In genomic region chr17:51477404-51477803, GRCm38 (mm10) we compare ENCODE assay signal across 18 mouse cellular contexts.
DNase-seq lines count a peak whose midpoint lies in the region; ATAC-seq and TF ChIP-seq lines count a peak whose summit lies in the region.
"Had no signal": no experiment of that assay in that cellular context is flagged by ENCODE, and none has a peak within 500 bp of the region (broad histone marks: within the 10 kb centered on the region; RNA-seq: fewer than 3 reads in every experiment).

No protein-coding gene starts in this region.

- TF ChIP-seq EP300 in lung, postnatal 0 days (IDR thresholded peaks at IDR 0.05): no peak
- no peak for TF ChIP-seq EP300 in heart, postnatal 0 days (IDR thresholded peaks at IDR 0.05; ENCODE audit: low read depth)

- no peak overlapping the region for H3K27ac ChIP-seq in heart, embryonic 10.5 days
- no peak overlapping the region for H3K27ac ChIP-seq in lung, postnatal 0 days (ENCODE audit: low read length)
- H3K27ac ChIP-seq in heart, postnatal 0 days (ENCODE audit: low read depth): peak overlapping the region; percentile 61
- no peak overlapping the region for H3K27ac ChIP-seq in hindbrain, embryonic 11.5 days (ENCODE audit: low read depth, low read length)
- H3K27ac ChIP-seq: embryonic facial prominence, embryonic 10.5 days; liver, embryonic 12.5 days; lung, embryonic 15.5 days had no signal

- no peak overlapping the region for H3K9ac ChIP-seq in lung, postnatal 0 days (replicated peaks; ENCODE audit: low read depth)
- H3K9ac ChIP-seq in heart, postnatal 0 days (replicated peaks; ENCODE audit: low read depth, low read length): no peak overlapping the region
- H3K9ac ChIP-seq in hindbrain, embryonic 11.5 days (ENCODE audit: low read depth, low read length): no peak overlapping the region
- H3K9ac ChIP-seq: forebrain, postnatal 0 days; liver, embryonic 12.5 days; lung, embryonic 15.5 days had no signal

- DNase-seq in heart, adult 11 months: peak; percentile 90
- no peak for DNase-seq in heart, embryonic 10.5 days (ENCODE audit: low spot score)
- DNase-seq in lung, postnatal 0 days (ENCODE audit: low spot score): peak; percentile 13
- no peak for DNase-seq in lung, adult 2 months
- DNase-seq in heart, postnatal 0 days (ENCODE audit: low spot score): peak; percentile 59
- DNase-seq in telencephalon, adult 2 months (ENCODE audit: low read depth, low spot score): peak; percentile 27
- no peak for DNase-seq in hindbrain, embryonic 11.5 days (ENCODE audit: low spot score)
- DNase-seq: adrenal gland, adult 8-10 months; cerebellum, adult 11-12 months; cerebellum, postnatal 25 days; forebrain, postnatal 0 days; kidney, adult 8-10 months; kidney, postnatal 36 days; thymus, postnatal 25 days had no signal

- no peaks in the 10 kb centered on the region for H3K36me3 ChIP-seq in heart, embryonic 10.5 days
- no peaks in the 10 kb centered on the region for H3K36me3 ChIP-seq in lung, postnatal 0 days (ENCODE audit: insufficient read depth, low read length)
- no peaks in the 10 kb centered on the region for H3K36me3 ChIP-seq in heart, postnatal 0 days (replicated peaks; ENCODE audit: control insufficient read depth, insufficient read depth, low read length)
- no peaks in the 10 kb centered on the region for H3K36me3 ChIP-seq in hindbrain, embryonic 11.5 days (ENCODE audit: control insufficient read depth, insufficient read depth, low read length)
- H3K36me3 ChIP-seq: embryonic facial prominence, embryonic 10.5 days; liver, embryonic 12.5 days; lung, embryonic 15.5 days had no signal

- no peak for TF ChIP-seq CTCF in lung, postnatal 0 days (IDR thresholded peaks at IDR 0.05)
- TF ChIP-seq CTCF in lung, adult 2 months (IDR thresholded peaks at IDR 0.05; ENCODE audit: insufficient read depth, low read length): no peak
- no peak for TF ChIP-seq CTCF in heart, postnatal 0 days (IDR thresholded peaks at IDR 0.05; ENCODE audit: low read depth)

- TF ChIP-seq POLR2A in lung, adult 2 months (IDR thresholded peaks at IDR 0.05; ENCODE audit: borderline replicate concordance, extremely low read depth, low read depth, low read length): no peak

- no peak overlapping the region for H3K4me2 ChIP-seq in lung, postnatal 0 days (replicated peaks; ENCODE audit: low read depth, low read length)
- 0 out of 2 replicates have a peak overlapping the region, but pooled peaks have one; percentile 23 for H3K4me2 ChIP-seq in heart, postnatal 0 days (ENCODE audit: low read depth, low read length)
- H3K4me2 ChIP-seq in hindbrain, embryonic 11.5 days (replicated peaks; ENCODE audit: low read depth, low read length): no peak overlapping the region
- H3K4me2 ChIP-seq: liver, embryonic 12.5 days; lung, embryonic 15.5 days had no signal

- ATAC-seq in lung, postnatal 0 days: 0 out of 2 replicates have a peak, but pooled peaks have one; percentile 35
- ATAC-seq in heart, postnatal 0 days (ENCODE audit: insufficient read depth, low read depth): peak; percentile 88
- ATAC-seq in hindbrain, embryonic 11.5 days (ENCODE audit: low FRiP score): no peak
- ATAC-seq: forebrain, postnatal 0 days; inflammation-experienced regulatory T-cells, adult 6 months; liver, embryonic 12.5 days had no signal

- H3K27me3 ChIP-seq in heart, embryonic 10.5 days (ENCODE audit: insufficient read depth, poor library complexity, severe bottlenecking): no peaks in the 10 kb centered on the region
- no peaks in the 10 kb centered on the region for H3K27me3 ChIP-seq in lung, postnatal 0 days (replicated peaks; ENCODE audit: insufficient read depth, low read length)
- no peaks in the 10 kb centered on the region for H3K27me3 ChIP-seq in heart, postnatal 0 days (ENCODE audit: control insufficient read depth, insufficient read depth, low read length)
- no peaks in the 10 kb centered on the region for H3K27me3 ChIP-seq in hindbrain, embryonic 11.5 days (ENCODE audit: control insufficient read depth, insufficient read depth, low read length)
- H3K27me3 ChIP-seq: liver, embryonic 12.5 days; lung, embryonic 15.5 days had no signal

- 87% methylated on average over 8 of the region's 8 CpGs for WGBS in heart, embryonic 10.5 days
- WGBS in lung, postnatal 0 days: 76% methylated on average over 8 of the region's 8 CpGs
- 68% methylated on average over 8 of the region's 8 CpGs for WGBS in lung, adult 2 months
- WGBS in heart, postnatal 0 days: 61% methylated on average over 8 of the region's 8 CpGs
- WGBS in hindbrain, embryonic 11.5 days: 94% methylated on average over 8 of the region's 8 CpGs

- H3K4me3 ChIP-seq in heart, embryonic 10.5 days: no peak overlapping the region
- no peak overlapping the region for H3K4me3 ChIP-seq in lung, postnatal 0 days (ENCODE audit: low read depth, low read length)
- no peak overlapping the region for H3K4me3 ChIP-seq in lung, adult 2 months (replicated peaks; ENCODE audit: extremely low read depth, low read depth, low read length)
- H3K4me3 ChIP-seq in heart, postnatal 0 days (ENCODE audit: low read depth, low read length): no peak overlapping the region
- H3K4me3 ChIP-seq in hindbrain, embryonic 11.5 days (ENCODE audit: low read depth, low read length): no peak overlapping the region
- H3K4me3 ChIP-seq: embryonic facial prominence, embryonic 10.5 days; liver, embryonic 12.5 days; lung, embryonic 15.5 days had no signal

- H3K9me3 ChIP-seq in heart, embryonic 10.5 days: no peaks in the 10 kb centered on the region
- no peaks in the 10 kb centered on the region for H3K9me3 ChIP-seq in lung, postnatal 0 days (ENCODE audit: low read length)
- H3K9me3 ChIP-seq in heart, postnatal 0 days (replicated peaks; ENCODE audit: control insufficient read depth, low read length): no peaks in the 10 kb centered on the region; the same call in 1 of the 2 replicates
- H3K9me3 ChIP-seq in hindbrain, embryonic 11.5 days (ENCODE audit: control insufficient read depth, low read length): no peaks in the 10 kb centered on the region
- H3K9me3 ChIP-seq: lung, embryonic 15.5 days had no signal

- no peaks in the 10 kb centered on the region for H3K4me1 ChIP-seq in heart, embryonic 10.5 days
- H3K4me1 ChIP-seq in lung, postnatal 0 days (ENCODE audit: insufficient read depth, low read depth, low read length): no peaks in the 10 kb centered on the region
- H3K4me1 ChIP-seq in lung, adult 2 months (ENCODE audit: control insufficient read depth, insufficient read depth, low read length): no peaks in the 10 kb centered on the region
- H3K4me1 ChIP-seq in heart, postnatal 0 days (ENCODE audit: control insufficient read depth, insufficient read depth): no peaks in the 10 kb centered on the region
- no peaks in the 10 kb centered on the region for H3K4me1 ChIP-seq in hindbrain, embryonic 11.5 days (replicated peaks; ENCODE audit: control insufficient read depth, insufficient read depth, low read length)
- H3K4me1 ChIP-seq: embryonic facial prominence, embryonic 10.5 days; liver, embryonic 12.5 days; lung, embryonic 15.5 days had no signal

Comparison
In these comparisons a context has a peak if more than half of its experiments do, and no peak if none do; other contexts are left out.
1. DNase-seq: peak in heart, adult 11 months (single experiment), lung, postnatal 0 days (single experiment), heart, postnatal 0 days (single experiment) and telencephalon, adult 2 months (single experiment); none in heart, embryonic 10.5 days (single experiment), lung, adult 2 months (single experiment) and hindbrain, embryonic 11.5 days (single experiment).